Mouse (Mus musculus): ENCODE results near the gene Fn3k.

Fn3k gene

GRCm38 (mm10) chr11:121451753-121452635 is 17.3 kb downstream of the Fn3k start, which contains the start of gene Tbcd:
Gene Tbcd (plus strand): TSS chr11:121451949.
- peak; percentile 96 for DNase-seq (ENCODE audit: extremely low spot score, low spot score)

- no peak for DNase-seq (ENCODE audit: extremely low spot score, low spot score)
Measured at GRCm38 (mm10) chr11:121457874-121458273, 23.2 kb downstream of the Fn3k start.

DNA sequence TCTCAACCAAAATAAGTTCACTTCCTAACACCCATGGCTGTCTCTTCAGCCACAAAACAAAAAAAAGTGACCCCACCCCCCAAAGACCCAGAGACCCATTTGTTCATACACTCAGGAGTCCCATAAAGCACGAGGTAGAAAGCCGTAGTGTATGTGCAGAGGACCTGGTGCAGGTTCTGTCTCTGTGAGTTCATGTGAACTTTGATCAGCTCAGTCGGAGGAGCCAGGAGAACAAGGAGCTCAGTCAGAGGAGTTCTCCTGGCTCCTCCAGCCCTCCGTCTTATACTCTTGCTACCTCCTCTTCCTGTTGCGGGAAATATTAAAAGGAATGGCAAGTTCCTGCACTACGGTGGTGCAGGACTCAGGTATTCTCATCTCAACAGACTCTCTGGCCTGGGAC is 32.7 kb downstream of the Fn3k start:
- DNase-seq (ENCODE audit: extremely low spot score, low spot score) = no peak

DNA sequence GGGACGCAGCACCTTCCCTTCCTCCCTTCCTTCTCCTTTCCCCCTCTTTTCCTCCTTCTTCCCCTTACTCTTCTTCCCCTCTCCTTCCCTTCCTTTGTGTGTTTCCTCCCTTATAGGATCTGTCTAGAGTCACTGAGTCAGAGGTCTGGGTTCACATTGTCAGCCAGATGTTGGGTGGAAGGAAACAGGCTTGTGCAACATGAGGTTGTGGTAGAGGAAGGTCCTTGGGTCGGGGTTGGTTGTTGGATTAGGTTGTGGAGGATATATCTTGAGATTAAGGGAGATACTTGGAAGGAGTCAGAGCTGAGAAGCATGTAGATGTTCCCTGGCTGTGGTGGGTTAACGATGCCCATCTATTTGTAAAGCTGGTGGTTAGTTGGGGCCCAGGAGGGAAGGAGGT is 40.1 kb downstream of the Fn3k start:
- no peak for DNase-seq (ENCODE audit: extremely low spot score, low spot score)

GRCm38 (mm10) chr11:121475699-121476415 is 41.1 kb downstream of the Fn3k start:
- DNase-seq (ENCODE audit: extremely low spot score, low spot score) = peak; percentile 73

- no peak for DNase-seq (ENCODE audit: extremely low spot score, low spot score)
Measured at GRCm38 (mm10) chr11:121479476-121480203, 44.9 kb downstream of the Fn3k start.

DNA sequence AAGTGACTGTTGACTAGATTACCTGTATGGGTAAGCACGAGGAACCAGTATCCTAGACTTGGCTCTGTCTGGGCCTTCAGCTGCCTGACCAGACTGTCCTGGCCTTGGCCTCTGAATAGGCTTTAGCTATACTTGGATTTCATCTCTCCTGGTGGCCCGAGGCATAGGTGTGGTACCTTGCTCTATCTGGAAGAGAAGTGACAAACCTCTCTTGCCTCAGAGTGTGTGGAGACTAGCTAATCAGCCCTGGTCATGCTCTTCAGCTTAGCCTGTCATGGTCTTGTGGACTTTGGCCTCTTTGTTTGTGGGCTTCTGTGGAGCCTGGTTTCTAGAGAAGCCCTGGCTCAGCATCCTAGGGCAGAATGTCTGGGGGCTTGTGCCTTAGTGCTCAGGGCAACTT is 46.4 kb downstream of the Fn3k start:
- no peak for DNase-seq (ENCODE audit: extremely low spot score, low spot score)

DNA sequence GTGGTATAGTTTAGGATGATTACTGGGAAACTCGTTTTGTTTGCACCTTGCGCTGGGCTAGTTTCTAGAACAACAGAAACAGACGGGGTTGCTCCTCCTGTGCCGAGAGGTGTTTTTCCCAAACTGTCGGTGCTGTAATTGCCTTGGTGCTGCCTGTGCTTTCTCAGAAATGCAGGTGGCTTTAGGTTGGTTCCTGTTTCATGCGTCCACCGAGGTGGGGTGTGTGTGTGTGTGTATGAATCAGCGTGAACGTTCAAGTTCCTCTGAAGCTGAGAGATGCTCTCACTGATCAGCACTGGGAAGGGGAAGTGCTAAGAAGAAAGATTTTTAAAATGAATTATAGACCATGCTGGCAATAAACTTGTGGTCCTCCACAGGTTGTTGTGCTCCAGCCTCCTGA is 51.2 kb downstream of the Fn3k start:
- no peak for DNase-seq (ENCODE audit: extremely low spot score, low spot score)

DNA sequence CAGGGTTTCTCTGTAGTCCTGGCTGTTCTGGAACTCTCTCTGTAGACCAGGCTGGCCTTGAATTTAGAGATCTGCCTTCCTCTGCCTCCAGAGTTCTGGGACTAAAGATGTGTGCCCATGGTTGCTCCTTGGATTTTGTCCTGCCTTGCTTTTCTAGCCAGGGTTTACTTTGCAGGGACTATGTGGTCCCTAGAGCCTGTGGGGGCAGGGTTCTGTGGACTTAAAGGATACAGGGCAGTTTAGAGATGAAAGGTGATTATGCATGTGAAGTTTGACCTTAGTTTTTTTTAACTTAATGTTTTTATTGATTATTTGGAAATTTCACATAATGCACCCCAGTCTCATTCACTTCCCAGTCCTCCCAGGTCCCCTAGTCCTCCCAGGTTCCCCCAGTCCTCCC is 55.9 kb downstream of the Fn3k start:
- DNase-seq (ENCODE audit: extremely low spot score, low spot score) = no peak
